Mouse (Mus musculus) midbrain, embryonic 10.5 days (tissue): Measurements from ENCODE around the gene Rsph4a. TPM values are rescaled to one million over a fixed set of nuclear protein-coding genes. Genes with fewer than 3 reads are reported as not detected.

Source experiments
- DNase-seq: peaks from one replicate; pipeline ENCODE4 v3.0.0-alpha.2; 2017; ENCODE audit warnings: low spot score
- H3K27ac ChIP-seq: fragments of 300-500 bp; sonication (generic); replicated peaks from 2 replicates; pipeline ENCODE4 v1.5.1; 2016; ENCODE audit warnings: mild to moderate bottlenecking
- H3K27me3 ChIP-seq: fragments of 300-500 bp; sonication (generic); 2 replicates; pipeline ENCODE4 v1.6.1; 2016; ENCODE audit warnings: low read depth, mild to moderate bottlenecking; ENCODE audit not compliant: poor library complexity, severe bottlenecking
- H3K36me3 ChIP-seq: fragments of 300-500 bp; sonication (generic); 2 replicates; pipeline ENCODE4 v1.6.1; 2016; ENCODE audit warnings: mild to moderate bottlenecking, moderate library complexity
- H3K4me1 ChIP-seq: fragments of 300-500 bp; sonication (generic); 2 replicates; pipeline ENCODE4 v1.6.1; 2016
- H3K4me3 ChIP-seq: fragments of 300-500 bp; sonication (generic); 2 replicates; pipeline ENCODE4 v1.5.1; 2016; ENCODE audit warnings: mild to moderate bottlenecking, moderate library complexity
- H3K9me3 ChIP-seq: fragments of 300-500 bp; sonication (generic); replicated peaks from 2 replicates; pipeline ENCODE4 v1.6.1; 2016; ENCODE audit warnings: mild to moderate bottlenecking
- WGBS: fragments of 180-500 bp; shearing (Covaris S2); methylation state at CpG from one replicate; pipeline ENCODE4 v1.1.7; 2016; 5-methylcytosine and 5-hydroxymethylcytosine counted together
- polyA plus RNA-seq: library from polyadenylated mRNA; unstranded; fragments of >200 nt; fragmentation: Nextera tagmentation; extraction: Ambion mirVana; gene quantifications from 2 replicates; pipeline ENCODE4 v1.2.1, GENCODE M21; 2016

Rsph4a gene
- polyA plus RNA-seq, 1 experiment from 2014 or later = 0.11 TPM

GRCm38 (mm10) chr10:33952509-33952908 lies 47.6 kb downstream of the Rsph4a start:
- Histone ChIP-seq H3K36me3 (peaks cover 18% of the 10 kb centered on the region), H3K27ac (no peak overlapping the region), H3K27me3 (no peaks in the 10 kb centered on the region), H3K9me3 (no peaks in the 10 kb centered on the region), H3K4me1 (peaks cover 17% of the 10 kb centered on the region), H3K4me3 (no peak overlapping the region)
- 81% methylated on average over 3 of the region's 3 CpGs for WGBS
- no peak for DNase-seq

Other genes starting within 250 kb of the Rsph4a start
- not detected in 2 replicates for gene Sult3a2, start 118.4 kb upstream of the Rsph4a start, polyA plus RNA-seq
- not detected in 2 replicates for gene Sult3a1, start 47.4 kb upstream of the Rsph4a start, polyA plus RNA-seq
- gene Zup1, start 46.2 kb downstream of the Rsph4a start, polyA plus RNA-seq = 21.1 and 25.0 TPM in 2 replicates
- gene Rwdd1, start 114.5 kb downstream of the Rsph4a start, polyA plus RNA-seq = 134 and 154 TPM in 2 replicates
- gene Trappc3l, start 132.5 kb downstream of the Rsph4a start, polyA plus RNA-seq = not detected in 2 replicates
- not detected in 2 replicates for gene Calhm4, start 139.2 kb downstream of the Rsph4a start, polyA plus RNA-seq
- 0.10 and 0.17 TPM in 2 replicates for gene Calhm5, start 191.4 kb downstream of the Rsph4a start, polyA plus RNA-seq
- gene Calhm6, start 222.9 kb downstream of the Rsph4a start, polyA plus RNA-seq = 0.21 and 0.36 TPM in 2 replicates